Mouse (Mus musculus) ES-Bruce4 (cell line): ENCODE data around the gene Zmym6.

Experiments used
- CTCF ChIP-seq: IDR thresholded peaks from one replicate; pipeline ENCODE4 v1.8.1; 2011; ENCODE audit warnings: low read depth, low read length
- POLR2A ChIP-seq: IDR thresholded peaks from one replicate; pipeline ENCODE4 v1.8.1; 2011; ENCODE audit warnings: low read length; ENCODE audit not compliant: insufficient read depth

GRCm38 (mm10) chr4:127043540-127043939 lies 33.6 kb upstream of the Zmym6 start:
- no peak for TF ChIP-seq CTCF
- TF ChIP-seq POLR2A, result no peak
